Mouse (Mus musculus): ENCODE measurements around the gene Efna5.

Efna5 gene

GRCm38 (mm10) chr17:62748803-62749619 is 132.1 kb downstream of the Efna5 start:
- DNase-seq (ENCODE audit: low spot score in 2 of 2): no peak

- peak in 1 of 2 experiments; percentile 43 for DNase-seq (ENCODE audit: low spot score in 2 of 2)
Observed at GRCm38 (mm10) chr17:62747381-62747780, 133.7 kb downstream of the Efna5 start.

- DNase-seq (ENCODE audit: low spot score in 2 of 2): no peak
Observed at GRCm38 (mm10) chr17:62746827-62747226, 134.3 kb downstream of the Efna5 start.

- no peak for DNase-seq (ENCODE audit: low spot score in 2 of 2)
Observed at GRCm38 (mm10) chr17:62745286-62745685, 135.8 kb downstream of the Efna5 start.

GRCm38 (mm10) chr17:62744239-62744638 is 136.9 kb downstream of the Efna5 start:
- no peak for DNase-seq (ENCODE audit: low spot score in 2 of 2)

- no peak for DNase-seq (ENCODE audit: low spot score in 2 of 2)
Observed at GRCm38 (mm10) chr17:62741702-62742101, 139.4 kb downstream of the Efna5 start.

GRCm38 (mm10) chr17:62741020-62741419 is 140.1 kb downstream of the Efna5 start:
- no peak for DNase-seq (ENCODE audit: low spot score in 2 of 2)

- DNase-seq (ENCODE audit: low spot score in 2 of 2): no peak
Observed at GRCm38 (mm10) chr17:62739993-62740392, 141.1 kb downstream of the Efna5 start.

GRCm38 (mm10) chr17:62737404-62737803 is 143.7 kb downstream of the Efna5 start:
- no peak for DNase-seq (ENCODE audit: low spot score in 2 of 2)

- no peak for DNase-seq (ENCODE audit: low spot score in 2 of 2)
Observed at GRCm38 (mm10) chr17:62735943-62736342, 145.2 kb downstream of the Efna5 start.

- DNase-seq (ENCODE audit: low spot score in 2 of 2): no peak
Observed at GRCm38 (mm10) chr17:62734901-62735300, 146.2 kb downstream of the Efna5 start.

GRCm38 (mm10) chr17:62734067-62734466 is 147.1 kb downstream of the Efna5 start:
- no peak for DNase-seq (ENCODE audit: low spot score in 2 of 2)

- no peak for DNase-seq (ENCODE audit: low spot score in 2 of 2)
Observed at GRCm38 (mm10) chr17:62729754-62730470, 151.2 kb downstream of the Efna5 start.

- no peak for DNase-seq (ENCODE audit: low spot score in 2 of 2)
Observed at GRCm38 (mm10) chr17:62728142-62728917, 152.8 kb downstream of the Efna5 start.

- DNase-seq (ENCODE audit: low spot score in 2 of 2): no peak
Observed at GRCm38 (mm10) chr17:62726102-62726501, 155.0 kb downstream of the Efna5 start.

GRCm38 (mm10) chr17:62722962-62723361 is 158.2 kb downstream of the Efna5 start:
- DNase-seq (ENCODE audit: low spot score in 2 of 2): no peak

GRCm38 (mm10) chr17:62721595-62721994 is 159.5 kb downstream of the Efna5 start:
- no peak for DNase-seq (ENCODE audit: low spot score in 2 of 2)

- peak; percentile 22 to 54 for DNase-seq (ENCODE audit: low spot score in 2 of 2)
Observed at GRCm38 (mm10) chr17:62720740-62721450, 160.2 kb downstream of the Efna5 start.

- DNase-seq (ENCODE audit: low spot score in 2 of 2): no peak
Observed at GRCm38 (mm10) chr17:62717426-62718131, 163.5 kb downstream of the Efna5 start.

- no peak for DNase-seq (ENCODE audit: low spot score in 2 of 2)
Observed at GRCm38 (mm10) chr17:62713455-62713854, 167.7 kb downstream of the Efna5 start.

GRCm38 (mm10) chr17:62706418-62706817 is 174.7 kb downstream of the Efna5 start:
- DNase-seq (ENCODE audit: low spot score in 2 of 2): no peak
